Mouse (Mus musculus) spleen, postnatal 0 days (tissue): ENCODE measurements around the gene Olfr646. TPM values are rescaled to one million over a fixed set of nuclear protein-coding genes. Genes with fewer than 3 reads are reported as not detected.

Source experiments
- polyA plus RNA-seq: library from polyadenylated mRNA; unstranded; fragments of >200 nt; fragmentation: Nextera tagmentation; extraction: Ambion mirVana; gene quantifications from 2 replicates; pipeline ENCODE4 v1.2.1, GENCODE M21; 2015

Olfr646 gene
- polyA plus RNA-seq = not detected in 2 replicates

GRCm38 (mm10) chr7:104104757-104104972 lies at the start of gene Olfr646:
Gene Olfr646, plus strand, starts transcription at chr7:104104873.

DNA sequence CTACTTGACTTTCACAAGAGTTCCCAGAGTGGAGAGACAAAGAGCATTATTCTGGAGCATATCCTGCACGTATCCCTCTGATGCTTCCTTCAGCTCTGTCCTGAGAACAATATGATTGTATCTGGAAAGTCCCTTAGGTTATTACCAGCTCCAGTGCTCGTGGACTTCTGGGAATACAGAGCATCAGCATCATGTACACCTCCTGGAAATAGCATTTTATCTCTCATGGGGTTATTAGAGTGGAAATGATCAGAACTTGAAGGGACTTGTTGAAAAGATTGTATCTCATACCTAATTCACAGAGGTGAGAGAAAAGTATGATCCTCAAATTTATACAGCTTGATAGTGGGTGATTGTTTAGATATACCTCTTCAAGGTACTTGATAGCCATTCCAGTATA lies 43.3 kb upstream of the Olfr646 start, which contains the start of gene 4930516K23Rik:
4930516K23Rik (minus strand) TSS at position 101 of the 400 bp plus-strand sequence.

DNA sequence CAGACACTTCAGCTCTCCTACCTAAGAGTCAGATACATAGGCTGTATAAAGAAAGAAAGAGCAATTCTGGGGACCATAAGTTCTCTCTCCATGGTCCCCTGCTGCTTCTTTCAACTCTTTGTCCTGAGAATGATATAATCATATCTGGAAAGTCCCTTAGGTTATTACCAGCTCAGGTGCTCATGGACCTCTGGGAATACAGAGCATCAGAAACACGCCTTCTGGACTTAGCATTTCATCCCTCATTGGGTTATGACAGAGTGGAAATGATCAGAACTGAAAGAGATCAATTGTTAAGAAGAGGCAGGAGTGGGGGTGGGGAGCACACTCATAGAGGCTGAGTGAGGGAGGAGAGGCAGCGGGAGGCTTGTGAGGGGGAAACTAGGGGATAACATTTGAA lies 32.9 kb upstream of the Olfr646 start, which contains the start of gene Olfr644:
Olfr644 (minus strand) TSS at position 101 of the 400 bp plus-strand sequence.

DNA sequence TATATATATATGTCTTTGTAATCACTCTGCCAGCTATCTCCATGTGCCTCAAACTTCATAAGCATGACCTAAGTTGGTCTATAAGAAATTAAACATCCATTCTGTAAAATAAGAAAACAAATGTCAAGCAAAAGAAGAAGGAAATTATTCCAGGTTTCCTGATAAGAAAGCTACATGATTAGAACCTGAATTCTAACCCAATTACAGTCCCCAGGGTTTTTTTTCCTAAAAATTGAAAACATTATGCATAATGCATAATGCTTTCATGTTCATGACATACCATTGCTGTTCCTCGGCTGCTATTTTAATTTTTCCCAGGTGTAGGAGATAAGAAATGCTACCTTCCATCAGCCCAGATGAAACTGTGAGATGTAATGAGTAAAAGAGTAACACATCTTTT lies 19.3 kb upstream of the Olfr646 start, which contains the start of gene Olfr645:
Olfr645 (minus strand) TSS at position 101 of the 400 bp plus-strand sequence.

GRCm38 (mm10) chr7:104129726-104130125 lies 25.1 kb downstream of the Olfr646 start, which contains the start of gene Ubqln5:
Gene Ubqln5, minus strand, starts transcription at chr7:104129826.

GRCm38 (mm10) chr7:104137305-104137704 lies 32.6 kb downstream of the Olfr646 start, which contains the start of gene Olfr643:
Gene Olfr643, minus strand, starts transcription at chr7:104137405.

DNA sequence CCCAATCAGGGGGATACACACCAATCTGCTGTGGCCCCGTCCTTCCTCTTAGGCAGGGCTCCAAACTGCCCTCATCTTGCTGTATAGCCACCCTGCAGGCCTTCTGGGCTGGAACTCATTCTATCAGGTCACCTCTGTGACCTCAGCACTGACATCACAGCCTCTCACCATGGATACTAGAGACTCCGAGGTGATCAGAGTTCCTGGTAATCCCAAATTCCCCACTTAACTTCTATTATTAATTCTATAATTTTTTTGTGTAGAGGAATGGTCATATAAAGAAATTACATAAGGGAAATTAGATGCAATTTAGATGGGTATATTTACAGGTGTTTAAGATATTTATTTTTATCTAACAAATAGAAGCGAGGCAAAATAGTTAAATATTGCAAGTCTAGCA lies 38.5 kb downstream of the Olfr646 start, which contains the start of gene Ubqln3:
Ubqln3 (minus strand) TSS at position 101 of the 400 bp plus-strand sequence.

DNA sequence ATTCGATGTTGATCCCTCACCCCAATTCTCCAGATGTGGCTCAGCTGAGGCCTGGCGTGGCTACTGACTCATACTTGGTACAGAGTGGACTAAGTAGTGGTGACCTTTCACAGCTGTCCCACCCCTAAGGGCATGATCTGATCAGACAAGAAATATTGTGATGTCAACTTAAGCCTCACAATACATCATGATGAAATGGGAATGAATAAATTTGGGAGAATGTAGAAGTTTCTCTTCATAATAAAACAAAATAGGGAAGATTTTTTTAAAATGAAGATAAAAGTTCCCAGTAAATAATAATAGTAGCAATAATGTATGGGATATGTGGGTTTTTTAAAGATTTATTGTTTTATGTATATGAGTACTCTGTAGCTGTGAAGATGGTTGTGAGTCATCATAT lies 45.8 kb downstream of the Olfr646 start, which contains the start of gene Ubqlnl:
Ubqlnl (minus strand) TSS at position 101 of the 400 bp plus-strand sequence.

Other genes with a start within 250 kb of the Olfr646 start
- not detected in 2 replicates for gene Olfr66, start 218.6 kb upstream of the Olfr646 start, polyA plus RNA-seq
- gene Olfr64, start 210.4 kb upstream of the Olfr646 start, polyA plus RNA-seq = 0.02 TPM in 1 of 2 replicates, not detected in the other
- not detected in 2 replicates for gene Olfr65, start 201.4 kb upstream of the Olfr646 start, polyA plus RNA-seq
- gene Olfr631, start 176.0 kb upstream of the Olfr646 start, polyA plus RNA-seq = not detected in 2 replicates
- 0.07 TPM in 1 of 2 replicates, not detected in the other for gene Olfr632, start 170.5 kb upstream of the Olfr646 start, polyA plus RNA-seq
- gene Olfr633, start 160.4 kb upstream of the Olfr646 start, polyA plus RNA-seq = not detected in 2 replicates
- gene Olfr635, start 133.7 kb upstream of the Olfr646 start, polyA plus RNA-seq = not detected in 2 replicates
- not detected in 2 replicates for gene Olfr638, start 106.1 kb upstream of the Olfr646 start, polyA plus RNA-seq
- not detected in 2 replicates for gene Olfr639, start 87.6 kb upstream of the Olfr646 start, polyA plus RNA-seq
- gene Olfr640, start 79.3 kb upstream of the Olfr646 start, polyA plus RNA-seq = not detected in 2 replicates
- gene Olfr641, start 69.4 kb upstream of the Olfr646 start, polyA plus RNA-seq = not detected in 2 replicates
- gene Olfr642, start 52.2 kb upstream of the Olfr646 start, polyA plus RNA-seq = not detected in 2 replicates
- gene 4930516K23Rik, start 43.4 kb upstream of the Olfr646 start, polyA plus RNA-seq = not detected in 2 replicates
- gene Olfr644, start 33.0 kb upstream of the Olfr646 start, polyA plus RNA-seq = not detected in 2 replicates
- not detected in 2 replicates for gene Olfr645, start 19.4 kb upstream of the Olfr646 start, polyA plus RNA-seq
- not detected in 2 replicates for gene Ubqln5, start 25.0 kb downstream of the Olfr646 start, polyA plus RNA-seq
- gene Olfr643, start 32.5 kb downstream of the Olfr646 start, polyA plus RNA-seq = not detected in 2 replicates
- not detected in 2 replicates for gene Ubqln3, start 38.4 kb downstream of the Olfr646 start, polyA plus RNA-seq
- not detected in 2 replicates for gene Ubqlnl, start 45.7 kb downstream of the Olfr646 start, polyA plus RNA-seq
- 0.07 TPM in 1 of 2 replicates, not detected in the other for gene Olfm5, start 60.0 kb downstream of the Olfr646 start, polyA plus RNA-seq
- gene Olfr648, start 78.5 kb downstream of the Olfr646 start, polyA plus RNA-seq = 0.08 and 0.15 TPM in 2 replicates
- gene Olfr649, start 91.1 kb downstream of the Olfr646 start, polyA plus RNA-seq = not detected in 2 replicates
- gene Trim6, start 113.9 kb downstream of the Olfr646 start, polyA plus RNA-seq = 0.65 and 1.2 TPM in 2 replicates
- 5.6 and 7.4 TPM in 2 replicates for gene Trim34a, start 139.6 kb downstream of the Olfr646 start, polyA plus RNA-seq
- gene Trim5, start 183.2 kb downstream of the Olfr646 start, polyA plus RNA-seq = 2.3 and 2.9 TPM in 2 replicates
- gene Trim12a, start 210.6 kb downstream of the Olfr646 start, polyA plus RNA-seq = 13.9 and 19.1 TPM in 2 replicates
- 0.13 TPM in 1 of 2 replicates, not detected in the other for gene Trim34b, start 224.6 kb downstream of the Olfr646 start, polyA plus RNA-seq
- gene Trim12c, start 248.5 kb downstream of the Olfr646 start, polyA plus RNA-seq = 5.1 and 7.7 TPM in 2 replicates